Mouse (Mus musculus) brain, embryonic 14.5 days (tissue): ENCODE measurements at regions not wholly inside any gene's neighbourhood (a gene's known extent, or its start where the extent isn't known, plus 50 kb on each side); places are given as distances from the start of the nearest gene placed in this dataset.

Experiments
- CTCF ChIP-seq: fragments of 200-500 bp; IDR thresholded peaks from 2 replicates; pipeline ENCODE4 v1.5.1; 2012; ENCODE audit warnings: inconsistent platforms, mild to moderate bottlenecking, moderate library complexity, borderline replicate concordance; ENCODE audit not compliant: insufficient read depth, insufficient read length; ENCODE audit errors: extremely low read depth
- POLR2A ChIP-seq: fragments of 200-500 bp; IDR thresholded peaks from 2 replicates; pipeline ENCODE4 v1.6.1; 2012; ENCODE audit warnings: mild to moderate bottlenecking, inconsistent platforms, borderline replicate concordance; ENCODE audit not compliant: poor library complexity, insufficient read depth, insufficient read length, severe bottlenecking; ENCODE audit errors: extremely low read depth

DNA sequence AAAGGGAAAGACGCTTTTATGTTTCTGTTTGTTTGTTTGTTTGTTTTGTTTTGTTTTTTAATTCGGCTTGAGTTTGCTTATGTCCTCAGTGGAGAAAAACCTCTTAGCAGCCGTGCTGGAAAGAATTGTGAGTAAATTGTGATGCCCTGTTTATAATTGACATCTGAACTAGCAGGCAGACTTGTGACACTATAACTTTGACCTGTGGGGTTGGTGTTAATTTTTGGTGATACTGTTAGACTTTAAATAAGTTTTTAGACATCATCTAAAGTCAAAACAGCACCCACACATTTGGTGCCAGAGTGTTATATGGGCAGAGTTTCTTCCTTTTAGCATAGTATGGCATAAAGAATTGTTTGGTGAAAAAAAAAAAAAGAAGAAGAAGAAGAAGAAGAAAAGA, 84.0 kb upstream of the Gm34302 start:
- TF ChIP-seq POLR2A: no peak
- TF ChIP-seq CTCF: no peak
